Mouse (Mus musculus): Measurements from ENCODE around the gene Nrcam.

Gene Nrcam

DNA sequence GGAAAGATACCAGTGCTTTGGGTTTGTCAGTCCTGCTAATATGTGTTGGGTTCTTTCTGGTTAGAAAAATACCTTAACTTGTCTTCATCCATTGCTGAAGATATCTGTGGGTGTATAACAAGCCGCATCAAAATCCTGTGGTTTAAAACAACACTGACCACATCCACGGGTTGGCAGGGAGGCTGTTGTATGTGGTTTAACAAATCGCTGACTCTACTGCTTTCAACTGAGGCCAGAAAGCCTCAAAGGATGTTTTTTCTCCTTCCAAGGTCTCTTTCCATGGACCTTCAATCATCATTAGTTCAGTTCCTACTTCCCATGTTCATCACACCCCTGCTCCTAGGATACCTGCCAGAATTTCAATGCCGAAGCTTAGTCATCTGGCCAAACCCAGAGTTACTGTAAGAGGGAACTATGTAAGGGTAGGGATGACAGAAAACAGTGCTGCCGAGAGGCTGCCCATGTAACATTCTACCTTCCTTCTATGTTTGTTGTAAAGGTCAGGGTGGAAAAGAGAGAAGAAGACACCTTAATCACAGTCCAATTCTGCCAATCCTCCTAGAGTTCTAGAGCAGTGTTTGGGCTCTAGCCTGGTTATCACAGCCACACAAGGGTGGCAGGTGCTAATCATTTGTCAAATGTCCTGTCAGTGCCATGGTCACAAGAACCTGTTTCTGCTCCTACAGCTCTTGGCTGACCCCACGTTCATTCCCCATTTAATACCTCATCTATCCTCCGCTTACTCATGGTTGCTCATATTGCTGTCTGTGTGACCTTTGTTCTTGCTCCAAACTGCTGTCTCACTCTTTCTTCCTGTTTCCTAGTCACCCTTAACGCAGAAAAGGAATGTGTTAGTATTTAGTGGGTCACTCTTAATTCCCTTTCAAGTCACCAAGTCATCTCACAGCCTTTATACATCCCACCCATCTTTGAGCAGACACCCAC lies 196.2 kb downstream of the Nrcam start:
- DNase-seq: no peak

DNA sequence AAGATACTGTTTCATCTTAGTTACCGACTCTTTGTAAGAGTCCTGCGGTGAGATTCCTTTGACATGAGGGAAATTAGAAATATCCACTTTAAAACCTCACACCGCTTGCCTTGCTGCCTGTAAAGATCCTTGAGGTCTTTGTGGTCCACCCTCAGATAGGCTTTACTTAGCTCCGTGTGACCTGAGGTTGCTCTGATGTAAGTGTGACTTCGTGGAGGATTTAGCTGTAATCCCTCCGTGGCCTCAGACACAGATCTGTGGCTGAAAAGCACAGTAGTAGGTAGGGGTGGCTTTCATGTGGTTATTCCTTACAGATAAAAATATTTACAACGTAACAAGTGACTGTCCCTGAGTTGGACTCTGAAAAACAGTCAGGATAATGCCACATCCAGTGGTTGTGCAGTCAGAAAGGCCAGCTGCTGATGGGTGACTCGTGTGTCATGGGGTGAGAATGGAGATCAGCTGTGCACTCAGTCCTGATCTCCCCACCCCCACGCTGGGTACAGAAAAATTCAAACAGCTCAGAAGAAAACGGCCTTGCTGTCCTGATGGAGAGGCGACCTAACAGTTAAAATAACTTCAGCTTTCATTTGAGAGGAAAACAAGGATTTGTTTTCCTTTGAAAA lies 199.8 kb downstream of the Nrcam start:
- no peak for DNase-seq

DNA sequence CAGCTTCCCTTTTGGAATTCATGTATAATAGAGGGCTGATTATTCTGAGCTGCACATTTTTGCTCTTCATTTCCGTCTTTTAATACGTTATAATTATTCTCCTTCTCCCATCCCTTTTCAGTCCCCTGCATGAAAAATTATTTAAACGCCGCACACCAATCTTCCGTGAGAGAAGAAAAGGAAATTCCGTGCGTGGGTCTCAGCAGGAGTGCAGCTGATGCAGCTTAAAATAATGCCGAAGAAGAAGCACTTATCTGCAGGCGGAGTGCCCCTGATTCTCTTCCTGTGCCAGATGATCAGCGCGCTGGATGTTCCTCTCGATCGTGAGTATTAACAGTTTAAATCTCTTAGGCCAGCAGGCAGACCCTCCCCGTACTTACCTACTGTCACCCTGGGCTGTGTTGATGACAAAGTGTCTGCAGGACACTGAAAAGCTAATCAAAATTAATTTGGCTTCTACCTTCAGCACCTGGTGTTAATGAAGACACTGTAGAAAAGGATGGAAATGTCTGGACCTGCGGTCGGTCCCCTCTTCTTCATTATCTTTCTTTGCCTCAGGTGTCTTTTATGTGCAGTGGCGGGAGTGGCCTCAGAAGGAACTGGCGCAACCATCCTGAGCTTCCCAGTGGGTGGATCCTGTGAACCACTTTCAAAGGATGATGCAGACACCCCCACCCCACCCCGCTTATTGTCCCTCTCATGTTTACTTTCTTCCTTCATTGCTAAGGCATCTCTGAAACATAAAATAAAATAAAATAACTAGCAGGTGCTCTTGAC lies 203.8 kb downstream of the Nrcam start:
- no peak for DNase-seq

DNA sequence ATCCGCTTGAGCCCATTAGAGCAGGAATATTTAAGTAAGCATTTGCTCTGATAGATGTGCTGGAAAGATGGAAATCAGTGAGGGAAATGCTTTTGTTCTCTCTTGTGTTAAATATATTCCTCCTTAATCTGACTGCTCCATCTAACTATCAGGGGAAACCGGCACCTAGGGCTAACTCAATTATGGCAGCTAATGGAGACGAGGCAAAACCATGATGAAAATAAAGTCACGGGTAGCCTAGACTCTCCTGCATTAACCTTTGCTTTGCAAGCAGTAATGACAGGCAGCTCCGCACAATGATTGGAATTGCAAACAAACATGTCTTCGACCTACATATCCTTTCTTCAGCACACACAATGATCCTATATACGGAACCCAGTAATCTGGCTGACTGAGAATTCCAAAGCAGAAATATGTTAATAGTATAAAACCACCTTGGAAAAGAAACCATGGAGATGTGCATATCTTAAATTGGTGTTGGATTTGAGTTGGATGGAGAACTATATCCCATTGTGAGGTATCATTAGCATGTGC lies 205.5 kb downstream of the Nrcam start:
- no peak for DNase-seq

DNA sequence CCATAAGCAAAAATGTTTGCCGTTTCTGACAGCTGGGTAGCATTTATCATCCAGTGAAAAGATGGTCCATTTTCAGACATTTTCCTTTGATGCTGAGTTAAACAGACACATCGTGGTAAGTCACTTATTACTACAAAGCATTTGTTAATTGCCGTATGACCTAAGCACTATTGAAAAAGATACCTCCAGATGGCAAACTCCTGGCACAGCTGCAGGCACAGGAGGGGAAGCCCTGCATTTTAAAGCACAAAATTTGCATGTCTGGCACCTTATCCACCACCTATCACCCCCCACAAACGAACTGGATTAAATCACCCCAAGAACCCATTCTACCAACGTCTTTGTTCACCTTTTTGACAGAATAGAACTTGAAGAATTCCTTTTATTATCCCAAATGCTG lies 206.9 kb downstream of the Nrcam start:
- DNase-seq: no peak

DNA sequence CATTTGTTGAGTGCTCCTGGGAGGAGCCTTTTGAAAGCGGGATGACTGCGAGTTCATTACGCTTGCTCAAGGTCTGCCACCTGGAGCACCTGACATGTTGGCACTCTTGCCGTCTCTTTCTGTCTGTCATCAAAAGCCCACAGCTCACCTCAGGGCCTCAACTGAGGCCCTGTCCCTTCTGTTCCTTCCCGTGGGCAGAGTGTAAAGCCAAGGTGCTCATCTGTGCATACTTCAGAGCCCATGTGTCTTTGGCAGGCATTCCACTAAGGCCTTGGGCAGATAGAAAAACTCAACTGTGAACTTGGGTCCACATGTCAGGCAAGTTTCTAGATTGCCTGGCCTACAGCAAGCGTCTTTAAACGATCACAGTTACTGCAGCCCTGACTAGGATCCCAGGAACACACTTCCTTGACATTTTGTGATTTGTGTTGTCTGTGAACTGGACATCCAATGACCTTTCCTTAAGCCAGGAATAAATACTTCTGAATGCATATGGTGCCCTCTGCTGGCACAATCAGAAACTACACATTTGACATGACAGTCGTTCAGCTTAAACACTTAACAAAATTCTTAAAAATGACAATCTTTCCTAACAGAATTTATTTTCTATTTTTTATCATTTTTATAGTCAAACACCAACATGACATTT lies 219.2 kb downstream of the Nrcam start:
- DNase-seq: peak; percentile 83 to 85

DNA sequence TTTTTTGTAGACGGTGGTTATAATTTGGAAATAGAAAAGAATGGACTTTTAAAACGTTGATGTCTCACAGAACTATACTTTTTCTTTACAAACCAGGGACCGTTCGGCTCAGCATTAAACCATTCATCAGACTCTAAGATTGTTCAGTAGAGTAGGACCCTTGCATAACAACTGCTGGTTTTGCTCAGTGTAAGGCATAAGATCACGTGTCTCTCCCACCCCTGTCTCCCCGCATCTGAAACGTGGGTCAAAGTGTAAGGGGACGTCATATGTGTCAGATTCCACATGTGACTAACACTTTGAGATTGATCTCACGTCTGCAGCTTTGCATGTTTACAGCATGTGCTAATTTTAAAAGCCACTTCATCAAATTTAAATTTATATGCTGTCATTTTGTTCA lies 219.8 kb downstream of the Nrcam start:
- DNase-seq: no peak

DNA sequence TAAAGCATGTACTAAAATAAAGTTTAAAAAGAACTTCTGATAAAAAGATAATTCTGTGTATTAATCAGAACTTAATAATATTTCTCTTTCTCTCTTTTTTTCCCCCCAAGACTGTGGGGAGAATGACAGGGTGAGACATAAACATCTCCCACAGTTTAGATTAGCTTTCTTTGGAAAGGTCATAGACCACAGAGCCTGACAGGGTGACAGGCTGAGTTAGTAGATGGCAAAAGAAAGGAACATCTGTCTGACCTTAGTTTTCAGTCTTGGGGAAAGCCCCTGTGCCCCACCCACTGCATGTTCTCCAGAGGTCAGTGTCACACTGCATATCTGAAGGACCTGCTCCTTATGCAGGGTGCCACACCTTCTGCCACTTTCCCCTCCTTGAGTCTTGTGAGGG lies 222.9 kb downstream of the Nrcam start:
- no peak for DNase-seq

DNA sequence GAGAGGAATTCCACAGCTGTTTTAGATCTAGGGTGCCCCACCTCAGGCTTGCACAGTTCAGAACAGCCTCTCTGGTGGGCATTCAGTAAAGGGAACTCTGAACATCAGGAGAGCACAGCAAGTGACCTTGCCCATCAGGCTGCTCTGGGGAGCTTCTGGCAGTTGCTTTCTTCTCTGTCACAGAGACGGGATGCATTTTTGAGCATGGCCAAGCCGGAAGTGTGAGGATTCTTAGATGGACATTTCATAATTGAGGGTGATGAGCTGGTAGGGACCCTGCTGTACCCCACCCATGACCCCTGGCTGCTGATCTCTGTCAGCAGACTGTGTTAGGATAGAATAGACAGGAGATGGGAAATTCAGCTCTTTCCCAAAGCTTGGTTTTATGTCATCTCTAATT lies 225.4 kb downstream of the Nrcam start:
- no peak for DNase-seq

DNA sequence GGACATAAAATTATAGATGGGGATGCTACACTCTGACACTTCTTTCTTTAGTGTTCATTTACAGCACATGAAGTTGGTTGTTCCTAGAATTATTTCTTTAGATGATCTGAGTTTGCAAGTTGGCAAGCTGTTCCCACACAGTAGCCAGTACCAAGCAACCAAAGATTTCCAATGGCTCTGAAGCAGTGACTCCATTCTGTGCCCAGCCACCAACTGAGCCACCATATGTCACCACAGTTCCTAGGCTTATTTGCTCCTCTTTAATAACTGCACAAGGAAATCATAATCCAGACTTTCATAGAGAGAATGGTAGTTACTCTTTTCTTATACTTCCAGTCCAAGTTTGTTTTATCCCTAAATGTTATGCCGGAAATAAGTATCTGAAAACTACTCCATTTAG lies 226.1 kb downstream of the Nrcam start:
- DNase-seq: no peak

DNA sequence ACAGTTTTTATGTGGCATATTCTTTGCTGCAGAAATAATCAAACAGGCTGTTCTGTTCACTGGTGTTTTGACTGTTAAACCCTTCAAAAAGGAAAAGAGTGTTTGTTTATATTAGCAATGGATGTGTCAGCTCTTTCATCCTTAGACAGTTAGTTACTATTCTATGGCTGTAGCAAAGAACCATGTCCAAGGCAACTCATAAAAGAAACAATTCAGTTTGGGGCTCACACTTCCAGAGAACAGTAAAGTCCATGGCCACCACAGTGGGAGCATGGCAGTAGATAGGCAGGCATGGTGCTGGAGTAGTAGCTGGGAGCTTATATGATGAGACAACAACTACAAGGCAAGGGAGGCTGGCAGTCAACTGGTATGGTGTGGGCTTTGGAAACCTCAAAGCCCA lies 231.3 kb downstream of the Nrcam start:
- DNase-seq: no peak

DNA sequence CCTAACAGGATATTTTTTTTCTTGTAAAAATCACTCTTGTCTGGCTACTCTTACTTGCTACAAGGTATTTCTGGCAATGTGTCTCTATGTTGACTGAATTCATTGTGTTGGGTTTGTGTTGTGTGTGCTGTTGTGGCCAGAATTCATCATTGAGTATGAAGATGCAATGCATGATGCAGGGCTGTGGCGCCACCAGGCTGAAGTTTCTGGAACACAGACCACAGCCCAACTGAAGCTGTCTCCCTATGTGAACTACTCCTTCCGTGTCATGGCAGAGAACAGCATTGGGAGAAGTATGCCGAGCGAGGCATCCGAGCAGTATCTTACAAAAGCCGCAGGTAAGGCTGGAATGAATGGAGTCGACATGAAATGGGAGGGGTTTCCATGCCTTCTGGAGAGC lies 241.4 kb downstream of the Nrcam start:
- DNase-seq: no peak

DNA sequence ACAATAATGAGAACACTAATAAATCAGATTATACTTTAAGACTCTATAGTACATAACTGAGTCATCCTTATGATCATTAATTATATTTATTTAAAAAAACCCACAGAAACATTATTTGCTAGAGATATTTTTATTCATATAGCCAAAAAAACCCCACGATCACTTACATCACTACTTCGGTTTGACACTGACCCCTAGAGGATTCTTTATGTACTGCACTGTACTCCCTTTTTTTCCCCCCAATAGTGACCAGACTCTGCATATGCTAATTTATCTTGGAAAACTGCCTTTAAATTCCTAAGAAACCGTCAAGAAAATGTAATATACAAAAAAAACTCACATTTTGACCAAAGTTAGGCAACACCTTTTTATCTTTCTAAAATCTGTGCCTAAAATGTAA lies 244.0 kb downstream of the Nrcam start:
- DNase-seq: no peak

DNA sequence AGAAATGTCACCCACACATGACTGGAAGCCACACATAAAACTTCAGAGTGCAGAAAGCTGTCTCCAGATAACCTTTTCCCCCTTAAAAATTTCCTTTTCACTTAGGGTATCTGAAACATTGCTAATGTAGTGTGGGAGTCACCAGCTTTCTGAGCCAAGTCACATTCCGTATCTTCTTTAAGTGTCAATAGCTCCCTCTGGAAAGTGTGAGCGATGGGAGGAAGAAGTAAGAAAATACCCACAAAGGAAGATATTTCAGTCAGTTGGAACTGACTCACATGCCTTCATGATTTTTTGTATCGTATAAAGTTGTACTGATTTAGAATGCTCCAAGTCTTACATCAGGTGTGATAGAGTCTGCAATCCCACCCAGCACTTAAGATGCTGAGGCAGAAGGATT lies 245.5 kb downstream of the Nrcam start:
- no peak for DNase-seq

DNA sequence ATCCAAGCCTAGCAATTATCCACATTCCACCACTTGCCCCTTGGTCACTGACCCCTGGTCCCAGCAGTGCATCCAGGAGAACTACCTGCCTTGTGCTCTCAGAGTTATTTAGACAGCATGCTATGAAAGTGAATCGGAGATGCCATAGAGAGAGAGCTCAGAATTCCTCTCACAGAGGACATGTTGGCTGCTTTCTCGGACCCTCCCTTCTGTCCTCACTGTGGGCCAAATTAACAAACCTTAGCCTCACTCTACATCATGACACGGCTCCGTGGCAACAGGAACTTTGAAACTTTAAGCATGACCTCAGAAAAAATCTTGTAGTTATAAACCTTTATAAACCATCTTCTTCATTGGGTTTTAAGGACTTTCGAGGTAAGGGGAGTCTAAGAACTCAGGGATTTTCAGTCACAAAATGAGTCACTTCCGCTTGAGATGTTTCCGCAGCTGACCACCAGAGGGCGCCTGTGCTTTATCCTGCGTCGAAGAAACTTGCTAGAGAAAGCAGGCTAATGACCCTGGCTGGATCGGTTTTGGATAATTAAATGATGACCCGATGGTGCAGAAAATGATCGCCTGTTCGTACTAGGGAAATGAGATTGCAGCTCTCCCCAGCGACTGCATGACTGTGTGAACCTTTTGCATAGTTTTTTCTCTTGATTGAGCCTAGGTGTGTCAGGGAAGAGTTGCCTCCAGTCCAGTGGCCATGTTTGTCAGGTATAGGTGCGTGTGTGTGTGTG lies 272.9 kb downstream of the Nrcam start:
- peak; percentile 84 to 86 for DNase-seq

DNA sequence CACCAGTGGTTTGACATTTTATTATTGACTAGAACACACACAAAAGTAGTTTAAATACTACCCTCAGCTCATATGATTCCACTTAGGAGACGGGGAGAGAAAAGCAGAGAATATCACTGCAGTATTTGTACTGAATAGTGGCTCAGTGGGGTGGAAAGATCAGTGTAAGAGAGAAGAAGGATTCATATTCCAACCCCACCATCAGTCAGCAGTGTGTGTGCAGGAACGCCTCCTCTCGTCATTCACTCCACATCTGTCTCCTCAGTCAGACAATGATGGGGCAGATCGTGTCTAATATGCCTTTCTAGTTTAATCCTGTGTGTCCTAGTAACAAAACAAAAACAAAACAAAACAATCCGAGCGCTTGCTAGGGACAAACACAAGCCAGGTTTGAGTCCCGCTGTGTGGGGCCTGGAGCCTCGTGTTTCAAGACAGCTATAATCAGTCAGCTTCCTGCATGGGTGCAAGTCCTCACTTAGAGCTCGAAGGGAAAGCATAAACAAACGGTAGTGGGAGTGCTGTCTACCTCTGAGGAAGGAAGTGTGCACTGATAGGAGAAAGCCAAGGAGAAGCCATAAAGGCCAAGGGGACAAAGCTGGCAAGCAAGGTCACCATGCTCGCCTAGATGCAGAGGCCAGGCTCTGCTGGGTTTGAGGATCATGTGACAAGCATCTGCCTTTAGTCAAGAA lies 273.7 kb downstream of the Nrcam start:
- DNase-seq: no peak

DNA sequence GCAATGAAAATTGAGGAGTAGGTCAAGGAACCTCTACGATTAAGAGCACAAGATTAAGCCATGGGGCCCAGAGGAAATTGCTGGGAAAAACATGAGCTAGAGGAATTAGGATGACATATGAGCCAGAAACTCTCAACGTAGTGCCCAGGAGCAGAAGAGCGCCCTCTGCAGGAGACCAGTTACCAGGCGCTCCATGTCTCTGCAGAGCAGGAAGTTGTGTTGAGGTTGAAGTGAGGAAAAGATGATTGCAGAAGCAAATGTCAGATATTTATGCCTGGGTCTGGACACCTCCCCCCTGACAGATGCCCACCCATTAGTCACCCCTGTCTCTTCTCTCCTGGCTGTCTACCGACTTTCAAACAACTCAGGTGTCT lies 274.3 kb downstream of the Nrcam start:
- peak; percentile 2 to 7 for DNase-seq

DNA sequence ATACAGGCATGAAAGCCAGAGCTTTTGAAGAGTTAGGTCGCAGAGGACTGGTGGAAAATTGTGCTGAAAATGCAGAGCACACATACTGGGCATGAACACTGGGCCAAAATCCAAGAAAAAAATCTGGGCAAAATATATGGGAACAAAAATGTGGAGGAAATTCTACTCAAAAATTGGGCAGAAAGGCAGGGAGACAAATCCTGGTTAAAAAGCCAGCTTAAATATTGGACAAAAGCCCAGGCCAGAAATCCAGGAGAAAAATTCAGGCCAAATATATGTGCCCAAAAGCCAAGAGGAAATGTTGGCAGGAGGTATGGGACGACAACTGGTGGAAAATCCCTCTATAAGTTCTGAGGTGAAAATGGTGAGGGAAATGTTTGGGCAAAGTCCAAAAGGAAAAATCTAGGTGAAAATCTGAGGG lies 288.3 kb downstream of the Nrcam start:
- no peak for DNase-seq

DNA sequence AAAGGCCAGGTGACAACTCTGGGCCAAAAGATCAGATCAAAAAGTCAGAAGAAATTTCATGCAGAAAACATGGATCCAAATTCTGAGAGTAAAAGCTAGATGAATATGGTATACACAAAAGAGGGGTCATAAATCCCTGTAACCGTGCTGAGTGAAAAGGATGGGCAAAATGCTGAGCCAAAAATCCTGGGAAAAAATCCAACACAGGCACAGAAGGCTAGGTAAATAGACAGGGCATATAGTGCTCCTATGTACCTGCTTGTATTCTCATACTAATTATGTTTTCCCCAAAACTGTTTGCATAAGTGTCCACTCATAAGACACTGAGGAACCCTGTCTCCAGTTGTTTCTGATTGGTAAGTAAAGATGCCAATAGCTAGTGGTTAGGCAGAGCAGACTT lies 288.8 kb downstream of the Nrcam start:
- DNase-seq: no peak

DNA sequence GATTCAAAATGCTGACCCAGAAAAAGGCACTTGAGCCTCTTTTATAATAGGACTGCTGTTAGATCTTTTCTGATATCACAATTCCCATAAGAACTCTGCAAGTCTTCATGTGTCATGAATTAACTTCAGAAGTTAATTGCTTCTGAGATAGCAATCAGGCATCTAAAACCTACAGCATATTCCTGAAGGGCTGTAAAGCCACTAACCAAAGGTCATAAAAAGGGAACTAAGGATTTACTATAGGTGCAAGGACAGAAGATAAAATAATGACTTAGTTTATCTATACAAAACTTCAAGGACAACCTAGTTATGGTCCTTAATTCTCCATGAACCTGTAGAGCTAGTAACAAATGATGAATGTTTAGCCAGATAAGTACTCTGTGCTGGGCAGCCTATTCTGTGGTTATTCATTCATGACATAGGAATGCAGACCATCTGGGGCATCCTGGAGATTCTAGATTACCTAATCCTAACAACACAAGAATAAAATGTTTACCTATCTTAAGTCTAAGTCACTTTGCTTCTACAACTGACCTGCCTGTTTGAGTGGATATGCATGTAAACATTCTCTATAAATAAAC lies 310.7 kb downstream of the Nrcam start:
- no peak for DNase-seq

DNA sequence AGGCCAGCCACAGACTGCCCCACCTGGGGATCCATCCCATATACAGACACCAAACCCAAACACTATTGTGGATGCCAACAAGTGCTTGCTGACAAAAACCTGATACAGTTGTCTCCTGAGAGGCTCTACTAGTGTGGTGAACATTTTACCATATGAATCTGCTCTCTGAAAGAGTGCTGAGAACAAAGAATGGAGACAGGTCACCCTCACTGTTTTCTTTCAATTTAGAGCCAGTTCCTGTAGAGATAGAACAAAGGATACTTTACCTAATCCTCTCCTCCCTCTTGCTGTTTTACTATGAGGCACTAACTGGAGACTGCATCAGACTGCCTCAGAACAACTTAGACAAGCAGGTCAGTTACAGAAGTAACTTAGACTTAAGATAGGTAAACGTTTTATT lies 311.9 kb downstream of the Nrcam start:
- DNase-seq: no peak
